Mouse (Mus musculus): ENCODE results near the gene Hrk.

Hrk gene

DNA sequence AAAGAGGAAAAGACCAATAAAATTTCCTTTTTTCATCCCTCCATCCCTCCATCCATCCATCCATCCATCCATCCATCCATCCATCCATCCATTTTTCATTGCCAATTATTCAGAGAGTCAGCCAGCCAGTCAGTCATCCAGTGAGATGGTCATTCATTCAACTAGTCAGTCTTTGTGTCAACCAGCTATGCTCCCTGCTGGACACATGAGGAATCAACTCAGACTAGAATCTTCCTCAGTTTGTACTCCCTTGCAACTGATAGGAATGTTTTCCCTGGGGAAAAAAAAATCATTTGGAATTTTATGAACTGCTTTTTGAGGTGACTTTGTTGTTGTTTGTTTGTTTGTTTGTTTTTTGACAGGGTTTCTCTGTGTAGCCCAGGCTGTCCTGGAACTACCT is 1.0 kb downstream of the Hrk start:
- DNase-seq (ENCODE audit: low spot score): no peak

DNA sequence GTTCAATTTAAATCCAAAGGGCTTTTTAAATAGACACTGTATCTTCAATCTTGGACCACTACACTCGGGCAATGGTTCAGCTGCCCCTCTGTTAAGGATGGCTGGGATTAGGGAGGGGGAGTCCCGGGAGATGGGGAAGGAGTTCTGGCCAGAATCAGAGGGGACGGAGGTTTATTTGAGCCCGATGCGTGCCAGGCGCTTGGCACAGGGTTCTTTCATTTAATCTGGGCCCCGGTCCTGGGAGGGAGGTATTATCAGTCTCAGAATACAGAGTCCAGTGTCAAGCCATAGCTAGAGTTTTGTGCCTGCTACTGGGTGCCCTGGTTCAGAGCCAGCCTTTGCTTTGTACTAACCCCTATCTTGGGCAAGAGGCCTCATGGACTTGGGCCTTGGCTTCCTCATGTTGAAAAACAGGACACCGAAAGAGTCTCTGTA is 3.1 kb downstream of the Hrk start:
- DNase-seq (ENCODE audit: low spot score): no peak

DNA sequence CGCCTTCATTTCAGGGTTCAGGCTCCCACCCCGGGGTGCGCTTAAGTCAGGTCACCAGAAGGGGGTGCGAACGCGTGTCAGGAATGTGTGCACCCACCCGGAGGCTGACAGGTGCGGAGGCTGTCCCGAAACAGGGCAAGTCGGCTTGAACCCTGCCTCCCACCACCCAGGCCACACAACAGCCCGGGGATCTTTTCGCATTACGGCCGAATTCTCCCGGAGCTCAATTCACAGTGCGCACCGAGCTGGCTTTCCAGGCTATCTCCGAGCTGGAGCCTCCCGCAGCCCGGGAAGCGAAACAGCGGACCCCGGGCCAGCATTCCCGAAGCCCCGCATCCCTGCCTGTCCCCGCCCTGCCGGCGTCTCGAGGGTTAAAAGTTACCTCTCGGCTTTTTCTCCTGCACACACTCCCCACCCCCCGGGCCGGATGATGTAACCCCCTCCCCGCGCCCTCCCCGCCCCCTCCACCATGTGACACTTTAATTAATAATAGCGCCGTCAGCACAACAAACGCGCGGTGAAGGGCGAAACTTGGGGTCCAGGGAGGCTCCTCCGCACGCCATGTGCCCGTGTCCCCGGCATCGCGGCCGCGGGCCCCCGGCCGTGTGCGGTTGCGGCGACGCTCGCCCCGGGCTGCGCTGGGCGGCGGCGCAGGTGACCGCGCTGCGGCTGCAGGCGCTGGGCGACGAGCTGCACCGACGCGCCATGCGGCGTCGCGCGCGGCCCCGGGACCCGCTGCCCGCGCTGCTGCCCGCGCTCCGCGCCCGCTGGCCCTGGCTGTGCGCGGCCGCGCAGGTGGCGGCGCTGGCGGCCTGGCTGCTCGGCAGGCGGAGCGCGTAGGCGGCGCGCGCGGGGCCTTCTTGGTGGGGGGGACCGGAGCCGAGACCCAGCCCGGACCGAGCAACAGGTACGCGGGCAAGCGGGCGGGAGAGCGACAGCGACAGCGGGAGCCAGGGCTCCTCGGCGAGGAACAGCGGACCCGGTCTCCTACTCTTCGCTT is 5.1 kb downstream of the Hrk start:
- no peak for DNase-seq (ENCODE audit: low spot score)

DNA sequence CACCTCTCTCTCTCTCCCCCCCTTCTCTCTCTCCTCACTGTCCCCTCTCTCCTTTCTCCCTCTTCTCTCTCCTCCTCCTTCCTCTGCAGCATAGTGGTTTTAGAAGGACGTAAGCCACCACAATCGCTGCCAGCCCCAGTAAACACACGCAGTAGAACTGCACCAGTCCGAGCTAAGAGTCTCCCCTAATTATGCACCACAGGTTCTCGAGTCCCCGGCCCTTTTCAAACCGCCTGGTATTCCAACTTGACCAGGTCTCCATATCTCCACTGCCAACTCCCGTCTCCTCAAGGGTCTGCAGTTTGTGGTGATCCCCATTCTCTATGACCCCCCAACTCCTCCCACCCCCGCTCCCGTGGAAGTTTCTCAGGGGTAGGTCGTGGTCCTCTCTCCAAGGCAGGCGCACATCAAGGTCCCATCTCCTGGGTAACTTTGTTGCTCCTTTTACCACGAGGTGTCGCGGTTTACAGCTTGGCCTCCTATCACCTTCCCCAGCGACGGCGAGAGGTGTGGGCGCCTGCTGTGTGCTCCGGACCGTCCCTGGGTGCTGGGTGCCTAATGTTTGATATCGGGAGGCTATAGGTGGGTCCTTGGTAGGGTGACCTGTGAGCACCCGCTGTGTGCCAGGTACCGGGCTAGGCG is 6.6 kb downstream of the Hrk start:
- peak; percentile 64 for DNase-seq (ENCODE audit: low spot score)

DNA sequence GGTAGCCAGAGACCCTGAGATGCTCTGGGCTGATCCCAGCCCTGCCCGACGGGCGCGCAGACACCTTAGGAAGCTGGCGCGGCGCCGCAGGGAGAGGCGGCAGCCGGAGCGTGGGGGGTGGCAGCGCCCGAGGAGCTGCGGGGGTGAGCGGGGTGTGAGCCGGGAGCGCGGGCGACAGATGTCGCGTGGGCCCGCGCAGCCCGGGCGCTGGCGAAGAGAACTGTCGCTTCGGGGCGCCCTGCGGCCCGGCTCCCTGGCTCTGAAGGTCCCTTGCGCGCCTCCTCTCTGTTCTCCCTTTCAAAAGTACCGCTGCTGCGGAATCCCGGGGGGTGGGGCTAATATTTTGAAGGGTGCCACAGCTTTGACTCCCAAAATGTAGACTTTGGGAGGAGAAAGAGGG is 7.2 kb downstream of the Hrk start:
- no peak for DNase-seq (ENCODE audit: low spot score)

DNA sequence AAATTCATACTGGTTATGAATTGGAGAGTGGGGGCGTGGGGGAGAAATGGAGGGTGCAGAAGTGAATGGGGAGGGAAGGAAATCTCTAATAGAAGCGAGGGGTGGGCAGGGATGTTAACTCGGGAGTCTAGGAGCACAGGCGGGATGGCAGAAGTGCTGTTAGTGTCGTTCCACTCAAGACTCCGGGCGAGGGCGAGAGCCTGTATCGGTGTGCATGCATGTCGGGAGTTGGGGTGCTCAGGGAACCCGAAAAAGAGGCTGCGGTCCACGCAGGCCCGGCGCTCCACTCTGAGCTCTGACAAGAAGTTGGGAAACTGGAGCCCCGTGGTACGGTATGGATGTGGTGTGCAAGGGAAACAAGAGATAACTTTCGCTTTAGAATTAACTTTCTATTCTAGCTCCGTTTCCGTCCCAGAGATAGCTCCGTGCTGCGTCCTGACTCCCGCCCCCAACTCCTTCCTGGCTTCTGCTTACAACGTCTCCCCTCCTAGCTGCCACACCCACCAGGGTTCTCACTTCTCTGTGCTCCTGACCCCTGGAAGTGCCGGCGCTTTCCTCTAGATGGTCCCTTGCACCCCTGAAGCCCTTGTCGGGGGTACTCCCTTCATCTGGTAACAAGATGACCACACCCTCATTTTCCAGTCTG is 7.8 kb downstream of the Hrk start:
- DNase-seq (ENCODE audit: low spot score): no peak

DNA sequence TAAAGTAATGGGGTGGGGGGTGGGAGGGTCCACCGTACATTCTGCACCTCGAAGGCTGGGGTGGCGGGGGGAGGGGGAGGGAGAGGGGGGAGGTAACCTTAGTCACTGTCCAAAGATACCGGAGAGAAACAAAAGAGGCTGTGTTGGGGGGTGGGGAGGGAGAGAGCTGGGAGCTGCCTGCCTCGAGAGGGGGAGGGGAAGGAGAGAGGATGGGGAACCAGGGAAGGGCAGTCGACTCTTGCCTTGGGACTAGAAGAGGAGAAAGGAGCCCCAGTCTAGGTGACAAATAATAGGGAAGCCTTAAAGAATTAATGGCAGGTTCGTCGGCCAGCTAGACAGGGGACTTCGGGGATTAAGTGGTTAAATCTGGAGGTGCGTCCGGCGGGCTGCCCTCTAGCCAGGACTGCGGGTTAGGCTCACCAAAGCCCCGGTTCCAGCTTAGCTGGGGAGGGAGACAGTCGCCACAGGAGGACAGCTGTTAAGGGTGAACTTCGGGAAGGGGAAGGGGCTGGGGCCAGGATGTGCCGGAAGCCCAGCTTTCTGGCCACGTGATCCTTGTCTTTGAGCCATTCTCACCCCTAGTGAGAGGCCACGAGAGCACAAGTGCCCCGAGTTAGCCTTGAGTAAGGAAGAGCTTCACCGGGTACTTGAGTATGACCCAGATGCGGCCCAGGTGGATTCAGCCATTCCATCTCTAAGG is 10.0 kb downstream of the Hrk start:
- no peak for DNase-seq (ENCODE audit: low spot score)

DNA sequence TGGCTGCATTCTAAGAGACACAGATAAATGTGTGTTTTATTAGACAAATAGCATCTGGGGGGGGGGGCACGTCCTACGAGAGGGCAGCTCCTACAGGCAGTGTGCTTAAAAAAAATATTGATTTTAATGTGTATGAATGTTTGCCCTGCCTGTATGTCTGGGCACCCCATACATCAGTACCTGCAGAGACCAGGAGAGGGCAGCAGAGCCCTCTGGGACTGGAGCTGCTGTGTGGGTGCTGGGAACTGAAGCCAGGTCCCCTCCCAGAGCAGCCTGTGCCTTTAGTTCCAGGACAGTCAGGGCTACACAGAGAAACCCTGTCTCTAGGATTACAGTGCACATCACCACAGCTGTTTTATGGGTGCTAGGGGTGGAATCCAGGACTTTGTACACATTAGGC is 10.7 kb downstream of the Hrk start:
- DNase-seq (ENCODE audit: low spot score): no peak

DNA sequence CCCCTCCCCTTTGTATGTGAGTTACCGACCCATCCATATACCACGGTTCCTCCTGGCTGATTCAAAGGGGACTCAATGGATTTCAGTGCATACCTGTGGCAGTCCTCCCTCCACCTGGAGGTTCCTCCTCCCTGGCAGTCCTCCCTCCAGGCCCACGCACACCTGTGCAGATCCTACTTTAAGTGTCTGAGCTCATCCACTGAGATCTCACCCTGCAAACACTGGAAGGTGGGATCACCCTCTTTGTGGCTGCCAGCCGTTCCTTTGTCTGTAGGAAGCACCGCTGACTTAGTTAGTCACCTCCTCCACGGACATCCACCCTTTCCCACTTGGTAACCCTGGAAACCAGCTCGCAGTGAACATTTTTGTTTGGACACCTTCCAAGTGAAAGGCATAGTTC is 13.2 kb downstream of the Hrk start:
- DNase-seq (ENCODE audit: low spot score): no peak

DNA sequence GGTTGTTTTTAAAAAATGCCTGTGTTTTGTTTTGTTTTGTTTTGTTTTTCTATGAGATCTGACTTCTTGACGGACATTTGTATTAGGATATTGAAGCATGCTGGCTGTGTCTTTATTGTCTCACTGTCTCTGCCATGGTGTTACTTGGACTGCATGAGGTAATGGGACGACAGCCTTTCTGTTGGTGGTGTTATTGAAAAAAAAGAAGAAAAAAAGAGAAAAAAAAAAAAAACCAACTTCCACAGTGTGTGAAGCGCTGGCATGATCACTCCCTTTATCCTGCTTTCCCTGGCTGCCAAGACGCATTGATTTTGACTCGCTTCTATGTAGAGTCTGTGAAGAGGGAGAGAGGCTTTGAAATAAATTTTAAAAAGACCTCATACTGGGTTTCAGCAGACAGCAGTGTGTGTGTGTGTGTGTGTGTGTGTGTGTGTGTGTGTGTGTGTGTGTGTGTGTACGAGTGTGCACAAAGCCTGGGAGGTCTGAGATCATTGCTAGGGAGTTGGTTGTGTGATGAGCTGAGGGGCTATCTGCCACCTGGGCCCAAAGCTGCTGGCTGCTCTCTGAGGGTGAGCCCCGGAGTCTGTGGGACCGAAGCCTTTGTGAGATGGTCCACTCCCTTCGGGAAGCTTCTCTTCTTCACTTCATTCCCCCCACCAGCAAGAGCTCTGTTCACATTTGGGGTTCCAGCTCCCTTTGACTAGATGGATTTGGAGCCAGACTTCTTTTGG is 22.6 kb downstream of the Hrk start:
- no peak for DNase-seq (ENCODE audit: low spot score)

DNA sequence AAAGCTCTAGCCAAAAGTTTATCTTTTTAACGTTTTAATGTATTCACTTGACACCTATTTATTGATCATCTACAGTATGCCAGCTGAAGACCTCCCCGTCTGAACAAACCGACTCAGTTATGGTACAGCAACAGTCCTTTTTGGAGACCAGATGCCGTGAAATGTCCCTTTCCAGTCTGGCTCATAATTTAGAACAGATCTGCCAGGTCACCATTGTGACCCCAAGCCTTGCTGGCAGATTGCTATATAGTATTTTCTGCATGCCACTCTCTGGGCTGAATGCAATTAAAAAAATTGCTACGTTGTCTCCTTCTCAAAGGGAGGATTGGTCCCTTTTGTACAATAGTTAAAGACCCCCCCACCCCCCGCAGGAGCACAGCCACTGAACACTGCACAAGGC is 23.9 kb downstream of the Hrk start:
- no peak for DNase-seq (ENCODE audit: low spot score)

DNA sequence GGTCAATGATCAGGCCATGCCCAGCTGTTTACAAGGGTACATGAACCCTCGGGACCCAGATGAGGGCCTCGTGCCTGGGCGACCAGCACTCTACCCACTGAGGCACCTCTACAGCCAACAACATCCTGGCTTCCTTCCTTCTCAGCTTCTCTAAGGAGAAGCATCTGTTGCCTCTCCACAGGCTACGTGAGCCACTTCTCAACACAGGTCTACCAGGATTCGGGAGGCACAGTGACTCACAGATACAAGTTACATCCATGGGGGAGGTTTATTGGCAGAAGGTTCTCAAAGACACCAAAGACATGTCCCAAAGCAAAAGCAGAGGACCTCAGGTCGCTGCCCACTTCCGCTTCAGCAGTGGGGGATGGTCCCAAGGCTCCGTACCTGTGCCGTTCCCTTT is 26.0 kb downstream of the Hrk start:
- DNase-seq (ENCODE audit: low spot score): no peak

DNA sequence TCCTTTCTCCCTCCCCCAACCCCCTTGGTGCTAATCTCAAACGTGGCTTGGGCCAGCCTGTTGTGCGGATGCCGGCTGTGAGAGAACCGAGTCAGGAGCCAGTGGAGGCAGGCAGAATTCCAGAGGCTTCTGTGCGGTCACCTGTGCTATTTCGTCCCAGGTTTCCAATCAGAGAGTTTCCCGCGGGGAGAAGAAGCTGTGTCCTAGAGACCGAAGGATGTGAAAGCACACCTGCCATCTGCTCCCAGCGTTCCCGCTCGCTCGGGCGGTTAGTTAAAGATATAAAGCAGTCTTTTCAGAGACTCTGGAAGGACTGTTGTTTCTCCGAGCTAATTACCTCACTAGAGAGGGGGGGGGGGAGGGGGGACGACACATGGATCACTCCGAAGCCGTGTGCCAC is 27.8 kb downstream of the Hrk start:
- DNase-seq (ENCODE audit: low spot score): no peak

DNA sequence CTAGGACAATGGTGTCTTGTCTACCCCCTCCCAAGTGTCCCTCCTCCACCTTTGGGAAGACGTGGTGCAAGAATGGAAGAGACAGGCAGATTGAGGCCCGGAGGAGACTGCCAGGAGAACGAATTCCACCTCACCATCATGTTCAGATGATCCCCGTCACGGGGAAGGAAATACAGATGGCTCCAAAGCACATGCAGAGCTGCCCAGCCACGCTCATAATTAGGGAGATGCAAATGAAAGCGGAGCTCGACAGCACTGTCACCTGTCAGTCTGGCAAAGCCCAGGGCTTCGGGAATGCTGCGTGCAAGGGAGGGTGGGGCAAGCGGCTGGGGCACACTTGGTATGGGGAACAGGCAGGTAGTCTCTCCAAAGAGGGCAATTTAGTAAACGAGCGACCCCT is 33.0 kb downstream of the Hrk start:
- DNase-seq (ENCODE audit: low spot score): no peak

DNA sequence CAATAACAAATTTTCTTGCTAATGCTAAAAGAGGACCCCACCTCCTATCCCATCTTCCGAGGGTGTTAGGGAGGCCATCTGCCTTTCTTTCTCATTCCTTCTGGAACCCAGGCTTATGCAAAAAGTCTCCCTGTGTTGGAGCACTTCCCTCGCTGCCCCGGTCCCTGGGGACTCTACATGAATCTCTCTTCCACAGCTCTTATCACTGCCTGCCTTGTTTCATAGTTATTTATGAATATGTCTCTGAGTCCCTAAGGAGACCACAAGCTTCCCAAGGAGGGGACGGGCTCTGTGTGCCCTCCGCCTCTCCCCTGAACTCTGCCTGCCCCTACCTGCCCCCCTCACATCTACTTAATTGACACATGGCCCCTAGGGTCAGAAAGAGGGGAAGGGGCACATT is 35.2 kb downstream of the Hrk start:
- no peak for DNase-seq (ENCODE audit: low spot score)

DNA sequence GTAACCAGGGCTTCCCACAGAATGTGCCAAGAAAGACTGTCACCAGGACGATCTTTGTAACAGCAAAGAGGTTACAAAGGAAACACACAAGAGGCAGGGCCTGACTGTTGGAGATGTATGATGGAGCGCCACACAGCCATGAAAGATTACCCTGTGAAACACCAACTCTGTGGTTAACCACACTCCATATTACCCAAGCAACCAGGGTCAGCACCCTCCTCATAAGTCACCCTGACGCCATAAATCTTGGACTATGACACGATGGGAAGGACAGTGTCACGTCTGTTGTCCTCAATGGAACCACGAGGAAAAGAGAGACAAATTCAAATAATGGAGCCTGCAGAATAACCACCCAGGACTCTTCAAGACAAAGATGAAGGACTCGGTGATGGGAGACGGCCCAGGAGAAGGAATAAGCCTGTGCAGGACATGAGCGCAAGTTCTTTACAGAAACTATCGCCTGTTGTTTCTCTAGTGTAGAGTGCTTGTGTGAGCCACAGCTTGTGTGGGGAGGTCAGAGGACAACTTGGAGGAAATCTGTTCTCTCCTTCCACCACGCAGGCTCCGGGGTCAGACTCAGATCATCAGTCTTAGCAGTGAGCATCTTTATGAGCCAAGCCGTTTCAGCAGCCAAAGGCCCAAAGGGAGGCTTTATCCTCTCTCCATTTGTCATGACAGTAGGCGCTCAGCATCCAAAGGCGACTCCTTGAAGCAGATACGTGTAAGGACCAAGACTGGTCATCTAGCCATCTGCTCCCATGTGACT is 40.4 kb downstream of the Hrk start:
- no peak for DNase-seq (ENCODE audit: low spot score)

DNA sequence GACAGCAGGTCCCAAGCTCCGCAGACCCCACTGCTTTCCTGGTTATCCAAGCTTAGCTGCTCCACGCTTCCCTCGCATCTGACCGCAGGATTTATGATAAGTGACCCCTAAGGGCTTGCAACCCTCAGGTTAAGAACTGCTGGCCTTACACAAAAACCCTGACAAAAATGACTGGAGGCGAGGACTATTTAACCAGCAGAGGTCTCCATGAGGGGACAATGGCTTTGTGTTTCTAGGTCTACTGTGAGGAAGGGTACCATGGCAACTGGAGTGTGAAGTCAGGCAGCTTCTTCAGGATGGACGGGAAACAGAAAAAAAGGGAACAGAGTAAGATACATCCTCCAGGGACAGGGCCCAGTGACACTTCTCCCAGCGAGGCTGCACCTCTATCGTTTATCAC is 41.4 kb downstream of the Hrk start:
- DNase-seq (ENCODE audit: low spot score): no peak

DNA sequence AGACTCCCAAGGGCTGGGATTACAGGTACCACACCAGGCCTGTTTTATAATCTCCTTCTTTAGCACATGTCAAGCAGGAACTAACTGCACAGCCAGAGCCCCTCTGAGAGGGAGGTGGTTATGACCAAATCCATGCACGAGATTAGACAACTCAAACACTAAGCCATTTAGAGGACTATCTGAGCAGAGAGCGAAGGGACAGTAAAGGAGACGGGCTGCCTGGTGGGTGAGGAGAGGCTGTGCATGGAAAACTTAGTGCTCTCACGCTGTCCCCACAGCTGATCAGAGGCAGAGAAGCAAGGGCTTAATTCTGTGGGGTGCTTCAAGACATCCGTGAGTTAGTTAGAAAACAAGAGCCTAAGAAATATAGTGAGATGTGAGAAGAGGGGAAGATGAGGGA is 49.6 kb downstream of the Hrk start:
- no peak for DNase-seq (ENCODE audit: low spot score)

DNA sequence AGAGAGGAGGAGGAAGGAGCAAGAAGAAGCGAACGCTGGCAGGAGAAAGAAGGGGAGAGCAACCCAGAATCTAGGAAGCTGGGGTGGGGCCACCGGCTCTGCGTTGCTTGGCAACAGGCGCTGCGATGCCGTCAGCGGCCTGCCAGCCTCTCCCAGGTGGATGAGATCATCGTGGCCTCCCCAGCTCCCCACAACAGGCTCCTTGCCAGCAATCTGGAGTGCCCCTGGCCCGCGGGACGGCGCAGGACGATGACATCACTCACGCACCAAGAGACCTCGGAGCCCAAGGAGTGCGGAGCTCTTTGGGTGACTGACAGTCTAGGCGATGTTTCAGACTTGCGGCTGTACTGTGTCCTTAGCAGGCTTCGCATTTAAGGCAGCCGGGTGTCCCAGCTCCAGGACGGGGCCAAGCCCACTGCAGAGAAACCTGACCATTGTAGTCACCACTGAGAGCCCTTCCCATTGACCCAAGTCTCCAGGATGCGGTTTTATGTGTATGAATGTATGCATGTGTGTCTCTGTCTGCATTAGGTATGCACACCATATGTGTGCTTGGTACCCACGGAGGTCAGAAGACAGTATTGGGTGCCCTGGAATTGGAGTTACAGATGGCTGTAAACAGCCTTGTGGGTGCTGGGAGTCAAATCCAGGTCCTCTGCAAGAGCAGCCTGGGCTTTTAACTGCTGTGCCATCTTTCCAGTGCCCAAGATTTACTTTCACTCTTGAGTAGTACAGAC is 50.1 kb downstream of the Hrk start:
- DNase-seq (ENCODE audit: low spot score): peak; percentile 80

DNA sequence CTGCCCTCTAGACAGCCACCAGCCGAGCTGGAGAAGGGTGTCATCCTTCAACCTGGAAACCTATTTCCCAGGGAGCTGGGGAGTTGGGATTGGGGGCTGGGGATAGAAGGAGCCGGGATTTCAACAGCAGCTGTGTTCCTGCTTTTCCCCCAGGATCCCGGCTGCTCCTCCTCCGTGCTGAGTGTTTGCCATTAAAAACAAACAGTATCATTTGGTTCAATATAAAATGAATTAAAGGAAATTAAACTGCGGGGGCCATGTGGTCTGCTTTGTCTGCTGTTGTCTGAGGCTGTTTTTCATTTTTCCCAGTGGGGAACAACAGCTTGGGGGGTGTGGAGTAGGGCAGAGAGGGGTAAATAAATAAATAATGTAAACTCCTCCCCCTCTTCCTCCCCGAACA is 53.0 kb downstream of the Hrk start:
- no peak for DNase-seq (ENCODE audit: low spot score)
